Mouse (Mus musculus) left cerebral cortex, postnatal 36 days (tissue): ENCODE measurements around the gene Dnajc8. TPM values are rescaled to one million over a fixed set of nuclear protein-coding genes. Genes with fewer than 3 reads are reported as not detected.

Experiments used
- DNase-seq, 2 experiments: peaks; one replicate each; pipeline ENCODE4 v3.0.0; 2021 to 2022; ENCODE audit warnings: low spot score in 2 of 2, mixed read lengths in 1 of 2
- intact Hi-C: fragments of 180-260 bp; cut with DNase I; formaldehyde crosslinking; loops from one replicate; pipeline ENCODE4 v1.15.1; 2025
- total RNA-seq, 2 experiments: library from RNA; stranded (reverse); gene quantifications; 2 replicates each; pipeline ENCODE4 v1.2.3; 2021

Gene Dnajc8
- total RNA-seq = 100 to 1,000 TPM in 1 of 2 experiments, 10 to 100 TPM in 1; 88.6 to 101 TPM

DNA sequence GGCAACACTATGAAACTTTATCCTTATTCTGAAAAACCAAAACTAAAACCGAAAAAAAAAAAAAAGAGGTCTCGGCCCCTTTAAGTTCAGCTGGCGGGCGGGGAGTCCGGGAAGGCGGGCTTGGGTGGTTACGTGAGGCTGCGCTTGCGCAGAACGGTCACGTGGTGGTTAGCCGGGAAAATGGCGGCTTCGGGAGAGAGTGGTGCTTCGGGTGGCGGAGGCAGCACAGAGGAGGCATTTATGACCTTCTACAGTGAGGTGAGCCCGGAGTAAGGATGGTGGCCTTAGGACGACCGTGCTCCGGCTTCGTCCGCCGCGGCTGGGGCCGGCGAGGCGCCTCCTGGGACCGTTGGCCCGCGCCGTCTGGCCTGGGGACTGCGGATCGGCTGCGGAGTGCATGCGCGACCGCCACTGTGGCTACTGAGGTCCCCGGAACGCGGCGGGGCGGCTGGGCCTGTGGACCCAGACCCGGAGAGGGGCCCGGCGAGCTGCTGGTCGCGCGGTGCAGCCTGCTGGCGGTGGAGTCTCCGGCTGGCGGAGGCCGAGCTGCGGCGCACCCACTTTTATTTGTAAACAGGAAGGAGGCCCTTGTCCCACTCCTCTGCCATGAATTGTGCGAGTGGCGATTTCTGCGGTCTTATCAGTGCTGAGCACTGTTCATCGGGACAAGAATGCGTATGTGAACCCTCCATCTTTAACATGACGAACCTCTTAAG lies at the start of gene Dnajc8:
Dnajc8 (plus strand) TSS at position 145 of the 716 bp plus-strand sequence.
- peak; percentile 92 to 94 for DNase-seq
- intact Hi-C loops = no loop called here

GRCm38 (mm10) chr4:132488521-132488920 lies 46.8 kb upstream of the Dnajc8 start:
- no peak for DNase-seq
- intact Hi-C loops = no loop called here

- intact Hi-C loops = no loop called here
- no peak for DNase-seq
These were observed 46.4 kb upstream of the Dnajc8 start for GRCm38 (mm10) chr4:132488976-132489375.

DNA sequence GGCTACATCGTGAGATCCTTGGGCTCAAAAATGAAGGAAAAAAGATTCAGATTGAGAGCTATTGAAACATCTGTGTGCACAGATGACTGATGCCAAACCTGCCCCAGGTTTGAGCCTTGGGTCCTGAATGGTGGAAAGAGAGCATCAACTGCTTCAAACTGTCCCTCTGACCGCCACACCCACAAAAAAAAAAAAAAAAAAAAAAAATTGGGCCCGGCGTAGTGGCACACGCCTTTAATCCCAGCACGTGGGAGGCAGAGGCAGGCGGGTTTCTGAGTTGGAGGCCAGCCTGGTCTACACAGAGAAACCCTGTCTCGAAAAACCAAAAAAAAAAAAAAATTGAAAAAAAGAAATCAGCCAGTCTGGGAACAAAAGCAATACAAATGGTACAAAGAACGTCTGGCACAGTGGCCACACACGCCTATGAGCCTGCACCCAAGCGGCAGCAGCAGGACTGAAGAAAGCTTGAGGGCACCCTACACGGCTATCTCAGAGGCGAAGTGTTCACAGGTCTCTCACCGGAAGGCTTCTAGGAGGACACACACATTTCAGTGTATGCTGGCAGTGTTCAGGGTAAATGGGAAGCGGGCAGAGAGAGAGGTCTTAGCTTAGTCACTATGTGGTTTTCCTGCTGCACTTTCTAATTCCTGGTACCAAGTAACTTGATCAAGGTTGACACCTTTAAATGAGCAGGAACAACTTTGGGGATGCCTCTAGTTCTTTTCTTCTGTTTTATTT lies 44.9 kb upstream of the Dnajc8 start:
- no peak for DNase-seq
- intact Hi-C loops = no loop called here

DNA sequence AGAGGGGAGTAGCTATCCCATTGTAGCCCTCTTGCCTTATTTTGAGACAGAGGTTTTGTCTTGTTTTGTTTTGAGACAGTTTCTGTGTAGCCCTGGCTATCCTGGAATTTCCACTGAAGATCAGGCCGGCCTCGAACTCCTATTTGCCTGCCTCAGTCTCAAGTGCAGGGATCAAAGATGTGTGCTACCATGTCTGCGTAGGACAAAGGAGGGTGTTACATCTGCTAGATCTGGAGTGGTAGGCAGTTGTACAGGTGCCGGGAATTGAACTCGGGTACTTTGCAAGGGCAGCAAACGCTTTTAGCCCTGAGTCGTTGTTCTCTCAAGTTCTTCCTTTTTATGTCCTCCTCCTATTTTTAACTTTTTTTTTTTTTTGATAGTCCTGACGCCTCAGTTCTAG lies 44.3 kb upstream of the Dnajc8 start:
- intact Hi-C loops = no loop called here
- no peak for DNase-seq

DNA sequence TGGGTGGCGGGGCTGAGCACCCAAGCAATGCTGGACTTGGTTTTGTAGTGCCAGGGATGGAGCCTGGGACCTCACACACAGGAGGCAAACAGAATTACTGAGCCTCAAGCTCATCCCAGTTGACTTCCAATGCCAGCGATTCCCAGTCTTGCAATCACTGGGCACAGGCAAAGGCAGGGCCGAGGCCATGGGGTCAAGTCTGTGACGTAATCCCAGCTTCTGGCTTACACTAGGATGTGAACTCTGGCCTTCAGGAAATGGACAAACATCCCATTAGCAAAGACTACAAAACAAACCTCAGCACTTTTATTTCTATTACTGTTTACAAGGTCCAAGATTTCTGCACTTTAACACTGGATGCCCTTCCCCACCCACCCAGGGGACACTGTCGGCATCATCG lies 43.6 kb upstream of the Dnajc8 start:
- intact Hi-C loops = no loop called here
- no peak for DNase-seq

GRCm38 (mm10) chr4:132492178-132493060 lies 42.9 kb upstream of the Dnajc8 start:
- DNase-seq = no peak
- intact Hi-C loops = no loop called here

DNA sequence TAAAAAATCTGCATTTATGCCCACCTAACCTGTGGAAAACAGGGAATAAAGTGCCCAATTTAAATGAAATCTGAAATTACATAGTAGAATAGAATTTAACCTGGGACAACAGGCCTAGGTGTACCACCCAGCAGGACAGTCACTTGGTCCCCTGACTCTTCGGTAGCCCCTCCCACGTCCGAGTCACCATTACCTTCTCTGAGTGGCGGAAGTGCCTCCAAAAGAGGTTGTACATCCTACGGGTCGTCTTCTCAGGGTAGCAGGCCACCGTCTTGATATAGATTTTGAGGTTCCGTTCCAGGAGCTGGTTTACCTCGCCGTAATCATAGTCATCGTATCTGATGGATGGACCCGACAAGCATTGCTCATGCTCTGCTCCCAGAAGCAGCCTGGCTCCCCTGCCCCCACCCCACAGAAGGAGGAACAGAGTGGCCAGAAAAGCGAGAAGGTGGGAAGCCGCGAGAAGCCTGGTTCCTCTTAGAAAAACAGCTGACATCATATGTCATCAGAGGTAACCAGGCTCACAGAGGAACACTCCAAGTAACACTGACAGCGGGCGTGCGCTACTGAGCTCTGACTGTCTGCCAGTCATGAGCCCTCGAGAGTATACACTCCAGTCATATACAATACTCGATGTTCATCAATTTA lies 41.0 kb upstream of the Dnajc8 start:
- intact Hi-C loops = no loop called here
- no peak for DNase-seq

DNA sequence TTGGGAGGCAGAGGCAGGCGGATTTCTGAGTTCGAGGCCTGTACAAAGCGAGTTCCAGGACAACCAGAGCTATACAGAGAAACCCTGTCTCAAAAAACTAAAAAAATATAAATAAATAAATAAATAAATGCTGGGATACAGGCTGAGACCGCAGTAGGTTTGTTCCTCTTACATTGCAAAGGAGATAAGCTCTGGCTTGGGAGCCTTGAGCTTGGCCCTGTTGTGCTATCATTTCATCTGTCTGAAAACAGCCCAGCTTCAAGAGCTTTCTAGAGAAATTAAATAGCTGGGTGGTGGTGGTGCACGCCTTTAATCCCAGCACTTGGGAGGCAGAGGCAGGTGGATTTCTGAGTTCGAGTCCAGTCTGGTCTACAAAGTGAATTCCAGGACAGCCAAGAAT lies 33.7 kb upstream of the Dnajc8 start:
- no peak for DNase-seq
- intact Hi-C loops = no loop called here

DNA sequence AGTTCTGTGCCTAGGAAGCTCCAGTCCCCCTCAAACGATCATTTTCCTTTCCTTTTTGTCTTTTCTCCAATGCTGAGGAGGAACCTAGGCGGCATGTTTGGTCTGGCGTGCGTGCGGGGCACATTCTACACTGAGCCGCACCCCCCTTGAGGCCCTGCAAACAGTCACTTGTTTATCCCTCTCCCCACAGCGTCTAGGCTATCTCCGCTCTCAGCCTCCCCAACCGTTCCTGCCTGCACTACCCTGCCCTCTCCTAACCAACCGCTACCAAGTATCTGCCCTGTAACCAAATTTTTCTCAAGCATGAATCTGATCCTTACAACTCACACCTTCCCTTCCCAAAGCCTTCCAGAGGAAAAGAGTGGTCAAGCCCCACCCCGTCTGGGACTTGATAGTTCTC lies 32.0 kb upstream of the Dnajc8 start:
- intact Hi-C loops = no loop called here
- no peak for DNase-seq

GRCm38 (mm10) chr4:132505034-132505738 lies 30.2 kb upstream of the Dnajc8 start:
- intact Hi-C loops = no loop called here
- DNase-seq = no peak

DNA sequence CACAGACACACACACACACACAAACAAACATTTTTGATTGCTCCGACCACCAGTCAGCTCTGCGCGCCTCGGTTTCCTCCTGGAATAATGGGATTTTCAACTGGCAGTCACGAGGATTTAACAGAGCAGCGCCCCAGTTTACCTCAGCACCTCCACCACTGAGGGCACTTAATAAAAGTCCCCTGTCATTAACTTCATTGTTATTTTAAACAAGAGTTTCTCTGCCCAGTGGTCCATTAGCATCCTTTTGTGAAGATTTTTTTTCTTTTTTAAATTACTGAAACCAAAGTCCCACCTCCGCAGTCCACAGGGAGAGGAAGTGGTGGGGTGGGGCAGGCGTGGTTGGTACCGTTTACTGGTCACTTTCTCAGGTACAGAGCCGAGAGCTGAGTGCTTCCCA lies 29.6 kb upstream of the Dnajc8 start:
- DNase-seq = no peak
- intact Hi-C loops = no loop called here

- DNase-seq = no peak
- intact Hi-C loops = no loop called here
These were observed 29.1 kb upstream of the Dnajc8 start for GRCm38 (mm10) chr4:132506250-132506649.

GRCm38 (mm10) chr4:132507210-132507609 lies 28.1 kb upstream of the Dnajc8 start:
- intact Hi-C loops = no loop called here
- no peak for DNase-seq

DNA sequence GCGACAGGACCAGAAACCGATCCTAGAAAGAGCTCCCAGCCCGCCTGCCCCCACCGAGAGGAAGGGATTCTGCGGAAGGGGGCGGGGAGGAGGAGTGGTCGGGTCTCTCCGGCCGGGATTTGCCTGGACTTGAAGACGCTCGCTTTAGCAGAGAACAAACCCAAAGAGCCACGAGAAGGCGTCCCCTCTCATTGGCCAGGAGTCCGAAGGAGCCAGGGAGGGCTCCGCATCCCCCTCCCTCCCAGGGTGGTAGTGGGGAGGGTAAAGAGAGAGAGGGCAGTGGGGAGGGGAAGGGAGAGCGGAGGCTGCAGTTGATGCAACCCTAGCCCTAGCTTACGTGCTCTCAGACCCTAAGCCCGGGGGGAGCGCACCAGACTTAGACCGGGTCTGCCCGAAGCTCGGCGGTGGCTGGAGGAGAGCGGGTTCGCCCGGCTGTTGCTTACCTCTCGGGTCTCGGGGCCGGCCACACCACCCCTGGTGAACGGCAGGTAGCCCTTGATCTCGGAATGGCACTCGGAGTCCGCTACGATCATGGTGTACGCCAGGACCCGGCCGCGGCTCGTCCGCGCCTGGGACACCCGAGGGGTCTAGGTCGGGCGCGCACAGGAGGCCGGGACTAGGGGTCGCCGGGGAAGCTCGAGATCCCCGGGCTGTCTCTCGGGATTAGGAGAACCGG lies 25.6 kb upstream of the Dnajc8 start:
- peak; percentile 55 to 59 for DNase-seq
- intact Hi-C loops = loop anchor here (5.0 to 10.0 kb wide), 4 partner anchors 97 to 467 kb away; partner anchors contain the start of genes Rab42 and Taf12

DNA sequence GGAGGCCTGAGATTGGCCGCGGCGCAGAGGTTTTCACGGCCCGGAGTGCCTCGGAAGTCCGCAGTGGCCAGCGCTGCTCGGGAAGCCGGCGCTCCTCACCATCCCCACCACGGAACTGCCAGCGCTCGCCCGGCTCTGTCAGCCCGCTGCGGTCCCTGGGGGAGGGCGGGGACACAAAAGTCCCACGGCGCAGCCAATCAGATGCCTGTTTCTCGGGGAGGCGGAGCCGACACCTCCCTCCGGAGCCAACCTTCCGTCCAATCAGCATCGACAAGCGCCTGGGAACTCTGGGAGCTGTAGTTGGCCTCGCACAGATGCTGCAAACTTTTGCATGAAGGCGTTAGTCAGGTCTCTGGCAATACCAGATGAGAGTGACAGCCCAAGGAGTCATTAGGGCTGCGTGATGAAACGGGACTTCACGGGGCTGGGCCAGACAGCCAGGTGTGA lies 25.0 kb upstream of the Dnajc8 start, which contains the start of gene Sesn2:
Sesn2 (minus strand) TSS at position 150 of the 447 bp plus-strand sequence.
- intact Hi-C loops = loop anchor here (5.0 to 10.0 kb wide), 4 partner anchors 98 to 468 kb away; partner anchors contain the start of genes Rab42 and Taf12
- peak; percentile 97 for DNase-seq

- DNase-seq = no peak
- intact Hi-C loops = loop anchor here (5.0 to 10.0 kb wide), 4 partner anchors 100 to 470 kb away; partner anchors contain the start of genes Rab42 and Taf12
These were observed 23.3 kb upstream of the Dnajc8 start for GRCm38 (mm10) chr4:132512080-132512479.
